Comparison of ENCODE assay signal across 8 mouse cellular contexts in the genomic region with DNA sequence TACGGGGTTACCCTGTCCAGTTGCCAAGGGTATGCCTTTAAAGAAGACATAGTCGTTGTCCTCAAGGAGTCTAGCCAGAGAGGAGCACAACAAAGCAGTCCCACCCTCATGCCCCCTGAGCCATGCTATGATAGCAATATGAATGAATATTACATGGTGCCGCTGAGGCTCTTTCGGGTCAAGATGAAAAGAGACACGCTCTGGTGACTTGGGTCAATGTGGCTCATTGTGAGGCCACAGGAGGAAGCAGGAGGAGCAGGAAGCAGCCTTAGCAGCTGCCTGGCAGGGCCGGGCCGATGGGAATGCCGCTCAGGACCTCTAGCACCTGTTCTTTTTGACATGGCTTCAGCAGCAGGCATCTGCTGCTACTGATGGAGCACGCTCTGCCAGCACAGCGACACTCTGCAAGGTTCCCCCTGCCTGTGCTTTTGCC.
A peak's percentile ranks its signal among the peaks of the same experiment; 100 is the strongest.
DNase-seq lines count a peak whose midpoint lies in the region; ATAC-seq lines count a peak whose summit lies in the region.

No protein-coding gene starts in this region.

- no peaks in the 10 kb centered on the region for H3K36me3 ChIP-seq in heart, embryonic 11.5 days (ENCODE audit: control insufficient read depth, insufficient read depth, low read length)
- H3K36me3 ChIP-seq in hindbrain, embryonic 12.5 days: no peaks in the 10 kb centered on the region
- no peaks in the 10 kb centered on the region for H3K36me3 ChIP-seq in midbrain, embryonic 12.5 days

- no peak overlapping the region for H3K9ac ChIP-seq in heart, embryonic 11.5 days (ENCODE audit: low read depth, low read length)
- H3K9ac ChIP-seq in hindbrain, embryonic 12.5 days: no peak overlapping the region
- 0 out of 2 replicates have a peak overlapping the region, but pooled peaks have one; percentile 6 for H3K9ac ChIP-seq in midbrain, embryonic 12.5 days (replicated peaks)

- peak overlapping the region; percentile 9; the same call in 1 of the 2 replicates for H3K4me2 ChIP-seq in heart, embryonic 11.5 days
- H3K4me2 ChIP-seq in hindbrain, embryonic 12.5 days (replicated peaks): peak overlapping the region; percentile 21
- H3K4me2 ChIP-seq in midbrain, embryonic 12.5 days (replicated peaks): peak overlapping the region; percentile 21

- 64% methylated on average over 10 of the region's 10 CpGs for WGBS in heart, embryonic 11.5 days (ENCODE audit: insufficient replicate concordance)
- 20% methylated on average over 10 of the region's 10 CpGs for WGBS in hindbrain, embryonic 12.5 days
- 28% methylated on average over 10 of the region's 10 CpGs for WGBS in midbrain, embryonic 12.5 days

- 0 out of 2 replicates have a peak, but pooled peaks cover 2% of the 10 kb centered on the region for H3K4me1 ChIP-seq in heart, embryonic 11.5 days (ENCODE audit: control insufficient read depth, insufficient read depth, low read length)
- peaks cover 8% of the 10 kb centered on the region for H3K4me1 ChIP-seq in hindbrain, embryonic 12.5 days
- H3K4me1 ChIP-seq in midbrain, embryonic 12.5 days: peaks cover 8% of the 10 kb centered on the region

- ATAC-seq in heart, embryonic 11.5 days (replicated peaks; ENCODE audit: insufficient number of reproducible peaks, low FRiP score, low TSS enrichment): peak; percentile 55; the same call in 1 of the 2 replicates
- ATAC-seq in hindbrain, embryonic 12.5 days (ENCODE audit: low FRiP score): peak; percentile 87
- ATAC-seq in midbrain, embryonic 12.5 days (ENCODE audit: low FRiP score, low read depth): peak; percentile 77

- no peak overlapping the region for H3K27ac ChIP-seq in heart, embryonic 11.5 days (ENCODE audit: low read depth, low read length)
- H3K27ac ChIP-seq in hindbrain, embryonic 12.5 days: peak overlapping the region; percentile 72
- peak overlapping the region; percentile 65; the same call in 1 of the 2 replicates for H3K27ac ChIP-seq in midbrain, embryonic 12.5 days (replicated peaks)

- H3K9me3 ChIP-seq in heart, embryonic 11.5 days (replicated peaks; ENCODE audit: control insufficient read depth, low read length): no peaks in the 10 kb centered on the region
- H3K9me3 ChIP-seq in hindbrain, embryonic 12.5 days (replicated peaks): no peaks in the 10 kb centered on the region
- no peaks in the 10 kb centered on the region for H3K9me3 ChIP-seq in midbrain, embryonic 12.5 days

- H3K27me3 ChIP-seq in heart, embryonic 11.5 days (ENCODE audit: control insufficient read depth, insufficient read depth, low read length): no peaks in the 10 kb centered on the region
- H3K27me3 ChIP-seq in hindbrain, embryonic 12.5 days: no peaks in the 10 kb centered on the region
- H3K27me3 ChIP-seq in midbrain, embryonic 12.5 days: no peaks in the 10 kb centered on the region

- H3K4me3 ChIP-seq in heart, embryonic 11.5 days (ENCODE audit: low read depth, low read length): no peak overlapping the region
- no peak overlapping the region for H3K4me3 ChIP-seq in hindbrain, embryonic 12.5 days
- no peak overlapping the region for H3K4me3 ChIP-seq in midbrain, embryonic 12.5 days

- DNase-seq in heart, adult 8-10 months (ENCODE audit: low spot score): no peak
- DNase-seq in brain, adult 2 months (ENCODE audit: low read depth, low spot score): peak; percentile 15
- no peak for DNase-seq in spleen, postnatal 36 days (ENCODE audit: low spot score in 2 of 2)
- no peak for DNase-seq in thymus, postnatal 25 days
- no peak for DNase-seq in ovary, postnatal 36 days (ENCODE audit: low spot score)
